Mouse (Mus musculus) midbrain, embryonic 15.5 days (tissue): ENCODE data around the gene Psap. TPM values are rescaled to one million over a fixed set of nuclear protein-coding genes. Genes with fewer than 3 reads are reported as not detected.

ENCODE experiments used
- ATAC-seq: fragments of 200-750 bp; cut with Nextera tagmentation; replicated peaks from 2 replicates; pipeline ENCODE4 v1.8.0; 2017; ENCODE audit warnings: moderate TSS enrichment
- H3K27ac ChIP-seq: fragments of 300-500 bp; sonication (generic); 2 replicates; pipeline ENCODE4 v1.5.1; 2015; ENCODE audit warnings: mild to moderate bottlenecking, inconsistent platforms
- H3K27me3 ChIP-seq: fragments of 300-500 bp; sonication (generic); replicated peaks from 2 replicates; pipeline ENCODE4 v1.6.1; 2015; ENCODE audit warnings: inconsistent platforms
- H3K36me3 ChIP-seq: fragments of 300-500 bp; sonication (generic); replicated peaks from 2 replicates; pipeline ENCODE4 v1.6.1; 2015; ENCODE audit warnings: inconsistent platforms
- H3K4me1 ChIP-seq: fragments of 300-500 bp; sonication (generic); 2 replicates; pipeline ENCODE4 v1.6.1; 2015; ENCODE audit warnings: inconsistent platforms
- H3K4me2 ChIP-seq: fragments of 300-500 bp; sonication (generic); 2 replicates; pipeline ENCODE4 v1.6.1; 2015; ENCODE audit warnings: inconsistent platforms, mild to moderate bottlenecking, moderate library complexity
- H3K4me3 ChIP-seq: fragments of 300-500 bp; sonication (generic); 2 replicates; pipeline ENCODE4 v1.5.1; 2015; ENCODE audit warnings: mild to moderate bottlenecking, inconsistent platforms
- H3K9ac ChIP-seq: fragments of 300-500 bp; sonication (generic); 2 replicates; pipeline ENCODE4 v1.6.1; 2015; ENCODE audit warnings: mild to moderate bottlenecking, inconsistent platforms
- H3K9me3 ChIP-seq: fragments of 300-500 bp; sonication (generic); 2 replicates; pipeline ENCODE4 v1.6.1; 2016; ENCODE audit warnings: inconsistent platforms
- WGBS: fragments of 180-500 bp; shearing (Covaris S2); methylation state at CpG from one replicate; pipeline ENCODE4 v1.1.7; 2015; ENCODE audit warnings: mixed read lengths; 5-methylcytosine and 5-hydroxymethylcytosine counted together
- polyA plus RNA-seq: library from polyadenylated mRNA; unstranded; fragments of >200 nt; fragmentation: Nextera tagmentation; extraction: Ambion mirVana; gene quantifications from 2 replicates; pipeline ENCODE4 v1.2.1, GENCODE M21; 2015

Psap gene
- polyA plus RNA-seq, 1 experiment from 2014 or later, result 169 TPM

- Histone ChIP-seq H3K9ac (no peak overlapping the region), H3K36me3 (no peaks in the 10 kb centered on the region), H3K4me1 (peaks cover 12% of the 10 kb centered on the region; the same call in 1 of the 2 replicates), H3K4me3 (no peak overlapping the region), H3K4me2 (no peak overlapping the region), H3K9me3 (no peaks in the 10 kb centered on the region), H3K27ac (no peak overlapping the region), H3K27me3 (peaks cover 15% of the 10 kb centered on the region)
- no peak for ATAC-seq
- WGBS, result 91% methylated on average over 4 of the region's 4 CpGs
Observed at GRCm38 (mm10) chr10:60346056-60346455, 68.6 kb downstream of the Psap start.

DNA sequence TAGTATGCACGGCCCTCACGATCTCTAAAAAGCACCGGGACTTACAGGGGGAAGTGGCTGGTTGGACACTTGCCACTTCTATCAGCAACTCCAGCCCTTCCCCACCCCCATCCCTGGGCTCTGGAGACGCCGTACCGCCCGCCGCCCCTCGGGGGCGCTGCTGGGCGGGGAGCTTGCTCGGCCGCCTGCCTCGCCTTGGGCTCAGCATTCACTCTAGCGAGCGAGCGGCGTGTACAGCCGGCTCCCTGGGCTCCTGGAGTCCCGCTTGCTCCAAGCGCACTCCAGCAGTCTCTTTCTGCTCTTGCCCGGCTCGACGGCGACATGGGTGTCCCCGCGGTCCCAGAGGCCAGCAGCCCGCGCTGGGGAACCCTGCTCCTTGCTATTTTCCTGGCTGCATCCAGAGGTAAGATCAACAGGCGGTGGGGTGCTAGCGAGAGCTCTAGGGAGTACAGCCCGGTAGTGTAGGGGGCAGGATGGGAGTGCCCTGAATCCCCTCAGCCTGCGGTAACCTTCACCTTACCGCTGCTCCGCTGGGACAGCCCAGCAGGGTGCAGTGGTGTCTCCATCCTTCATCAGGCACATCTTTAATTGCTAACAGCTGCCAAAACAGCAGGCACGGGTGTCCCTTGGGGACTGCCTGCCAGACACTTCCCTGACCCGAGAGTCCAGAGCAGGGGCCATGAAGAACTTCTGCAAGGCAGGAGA lies 69.4 kb downstream of the Psap start, which contains the start of gene Vsir:
Gene Vsir (plus strand): TSS at position 151 of the 705 bp plus-strand sequence.
- under 1% methylated on average over 37 of the region's 37 CpGs for WGBS
- no peak; the same call in 1 of the 2 replicates for ATAC-seq
- no peaks in the 10 kb centered on the region for H3K36me3 ChIP-seq
- H3K27me3 ChIP-seq, result peaks cover 15% of the 10 kb centered on the region
- no peak within 1 kb of the TSS for H3K27ac ChIP-seq
- peak within 1 kb of the TSS; percentile 15; the same call in 1 of the 2 replicates for H3K4me3 ChIP-seq
- peaks cover 17% of the 10 kb centered on the region for H3K4me1 ChIP-seq
- H3K4me2 ChIP-seq, result peak within 1 kb of the TSS; percentile 34
- H3K9ac ChIP-seq, result no peak within 1 kb of the TSS
- H3K9me3 ChIP-seq, result no peaks in the 10 kb centered on the region

DNA sequence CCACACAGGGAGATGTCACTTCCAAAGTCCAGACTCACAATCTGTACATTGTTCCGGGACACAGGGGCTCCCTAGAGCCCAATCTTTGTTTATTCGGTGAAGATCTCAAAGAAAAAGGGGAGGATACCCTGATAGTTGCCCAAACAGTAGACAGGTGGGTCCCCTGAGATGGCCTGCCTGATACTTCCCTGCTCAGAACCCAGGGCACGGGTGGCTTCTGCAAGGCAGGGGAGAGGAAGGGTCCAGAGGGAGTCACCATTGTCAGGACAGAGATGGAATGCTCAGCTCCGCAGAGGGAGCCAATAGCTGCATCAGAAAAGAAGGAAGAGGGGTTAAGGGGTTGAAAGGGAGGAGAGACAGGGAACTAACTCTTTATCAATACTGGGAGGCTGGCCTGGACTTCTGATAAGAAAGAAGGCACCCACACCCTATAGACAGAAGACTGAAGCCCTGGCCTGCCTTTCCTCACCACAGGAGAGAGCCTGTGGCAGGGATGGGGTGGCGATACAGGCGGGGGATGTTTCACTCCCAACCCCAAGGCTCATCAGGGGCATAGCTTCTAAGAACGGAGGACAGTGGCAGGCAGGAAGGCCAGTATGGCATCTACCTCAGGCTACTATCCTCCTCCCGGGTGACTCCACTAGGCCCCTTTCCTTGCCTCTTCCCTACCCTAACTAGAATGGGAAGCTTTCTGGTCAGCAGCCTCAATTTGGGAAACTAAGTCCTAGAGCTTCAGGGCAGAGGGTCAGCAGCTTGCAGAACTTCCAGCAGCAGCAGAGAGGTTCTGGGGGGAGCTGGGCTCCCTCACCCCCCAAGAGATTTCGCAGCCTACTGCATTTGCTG lies 70.6 kb downstream of the Psap start:
- Histone ChIP-seq H3K27me3 (peaks cover 15% of the 10 kb centered on the region), H3K4me3 (no peak overlapping the region), H3K9me3 (no peaks in the 10 kb centered on the region), H3K36me3 (no peaks in the 10 kb centered on the region), H3K4me1 (peaks cover 19% of the 10 kb centered on the region), H3K4me2 (no peak overlapping the region), H3K9ac (no peak overlapping the region), H3K27ac (no peak overlapping the region)
- WGBS, result 34% methylated on average over 9 of the region's 9 CpGs
- no peak for ATAC-seq

GRCm38 (mm10) chr10:60349056-60349455 lies 71.6 kb downstream of the Psap start:
- Histone ChIP-seq H3K27me3 (peaks cover 15% of the 10 kb centered on the region), H3K4me1 (peaks cover 21% of the 10 kb centered on the region), H3K9ac (no peak overlapping the region), H3K4me2 (no peak overlapping the region), H3K36me3 (no peaks in the 10 kb centered on the region), H3K9me3 (no peaks in the 10 kb centered on the region), H3K4me3 (no peak overlapping the region), H3K27ac (no peak overlapping the region)
- 40% methylated on average over 6 of the region's 6 CpGs for WGBS
- no peak for ATAC-seq

DNA sequence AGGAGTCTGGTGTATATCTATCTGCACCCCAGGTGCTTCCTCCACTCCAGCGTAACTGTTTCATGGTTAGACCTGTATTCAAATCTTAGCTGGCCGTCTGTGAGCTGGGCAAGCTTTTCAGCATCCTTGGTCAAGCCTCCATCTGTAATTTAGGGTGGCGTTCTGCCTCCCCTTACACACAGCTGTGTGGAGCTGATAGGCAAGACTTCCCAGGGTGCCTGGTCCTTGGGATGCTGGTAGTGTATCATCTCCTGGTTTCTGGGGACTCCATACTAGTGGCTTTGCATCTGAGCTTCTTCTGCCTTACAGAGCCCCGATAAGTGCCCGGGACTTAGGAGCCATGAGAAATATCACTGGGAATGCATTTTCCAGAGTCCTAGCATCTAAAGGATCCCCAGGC lies 72.2 kb downstream of the Psap start:
- 93% methylated on average over 5 of the region's 5 CpGs for WGBS
- no peak for ATAC-seq
- no peaks in the 10 kb centered on the region for H3K9me3 ChIP-seq

DNA sequence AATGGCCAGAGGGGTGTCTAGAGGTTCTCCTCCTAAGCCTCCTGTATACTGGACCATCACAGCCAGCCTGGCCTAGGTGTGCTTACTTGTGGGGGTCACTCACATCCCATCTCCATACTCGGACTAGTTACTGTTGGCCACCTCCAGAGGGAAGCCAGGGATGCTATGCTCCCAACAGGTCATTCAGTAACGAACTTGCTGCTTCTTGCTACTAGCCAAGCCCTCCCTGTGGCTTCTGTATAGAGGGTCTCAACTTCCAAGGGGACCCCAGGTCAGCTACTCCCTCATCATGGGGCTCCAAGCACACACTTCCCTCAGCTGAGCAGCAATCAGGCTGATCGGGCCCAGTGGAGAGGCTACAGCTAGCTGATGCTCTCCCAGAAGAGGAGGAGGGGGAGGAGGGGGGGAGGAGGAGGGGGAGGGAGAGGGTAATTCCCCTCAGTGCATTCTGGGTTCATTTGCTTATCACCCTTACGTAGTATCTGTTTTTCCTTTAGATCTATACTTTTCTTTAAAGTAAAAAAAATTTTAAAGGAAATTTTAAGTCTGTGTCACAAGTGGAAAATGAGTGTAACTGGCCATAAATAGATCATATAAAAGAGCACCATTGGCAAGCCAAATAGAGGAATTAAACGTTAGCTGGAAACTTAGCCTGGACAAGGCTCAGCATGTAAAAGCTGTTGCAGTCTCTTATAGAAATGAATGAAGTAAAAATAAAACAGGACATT lies 72.8 kb downstream of the Psap start:
- Histone ChIP-seq H3K9ac (no peak overlapping the region), H3K27ac (no peak overlapping the region), H3K36me3 (no peaks in the 10 kb centered on the region), H3K4me2 (no peak overlapping the region), H3K4me3 (no peak overlapping the region), H3K9me3 (no peaks in the 10 kb centered on the region), H3K4me1 (peaks cover 21% of the 10 kb centered on the region), H3K27me3 (peaks cover 15% of the 10 kb centered on the region)
- WGBS, result 51% methylated on average over 5 of the region's 5 CpGs
- no peak for ATAC-seq

More for the DNA sequence above, 72.2 kb downstream of the Psap start:
- Histone ChIP-seq H3K27ac (no peak overlapping the region), H3K4me3 (no peak overlapping the region), H3K4me1 (peaks cover 21% of the 10 kb centered on the region), H3K9ac (no peak overlapping the region), H3K27me3 (peaks cover 15% of the 10 kb centered on the region), H3K36me3 (no peaks in the 10 kb centered on the region), H3K4me2 (no peak overlapping the region)

- Histone ChIP-seq H3K36me3 (no peaks in the 10 kb centered on the region), H3K4me3 (no peak overlapping the region), H3K4me2 (no peak overlapping the region), H3K9ac (no peak overlapping the region), H3K4me1 (peaks cover 21% of the 10 kb centered on the region), H3K9me3 (no peaks in the 10 kb centered on the region), H3K27me3 (peaks cover 15% of the 10 kb centered on the region), H3K27ac (no peak overlapping the region)
- no peak for ATAC-seq
- WGBS, result 47% methylated on average over 3 of the region's 3 CpGs
Observed at GRCm38 (mm10) chr10:60350805-60351167, 73.4 kb downstream of the Psap start.

GRCm38 (mm10) chr10:60351248-60351647 lies 73.8 kb downstream of the Psap start:
- Histone ChIP-seq H3K4me3 (no peak overlapping the region), H3K27ac (no peak overlapping the region), H3K9me3 (no peaks in the 10 kb centered on the region), H3K27me3 (peaks cover 10% of the 10 kb centered on the region), H3K9ac (no peak overlapping the region), H3K4me2 (no peak overlapping the region), H3K36me3 (no peaks in the 10 kb centered on the region), H3K4me1 (peaks cover 21% of the 10 kb centered on the region)
- no peak for ATAC-seq
- 27% methylated on average over 3 of the region's 3 CpGs for WGBS

GRCm38 (mm10) chr10:60351761-60352455 lies 74.5 kb downstream of the Psap start:
- no peaks in the 10 kb centered on the region for H3K36me3 ChIP-seq
- no peaks in the 10 kb centered on the region for H3K9me3 ChIP-seq
- H3K9ac ChIP-seq, result no peak overlapping the region
- no peak overlapping the region for H3K4me2 ChIP-seq
- peak; percentile 32; the same call in 1 of the 2 replicates for ATAC-seq
- WGBS, result 34% methylated on average over 7 of the region's 7 CpGs
- peaks cover 4% of the 10 kb centered on the region for H3K27me3 ChIP-seq
- no peak overlapping the region for H3K4me3 ChIP-seq
- peaks cover 15% of the 10 kb centered on the region for H3K4me1 ChIP-seq
- H3K27ac ChIP-seq, result no peak overlapping the region
